Mouse (Mus musculus): ENCODE data around the gene Itprip. TPM values are rescaled to one million over a fixed set of nuclear protein-coding genes. Genes with fewer than 3 reads are reported as not detected.

The Itprip gene
- total and polyA plus RNA-seq, 2 experiments from 2014 or later, result 2.2 to 4.9 TPM

DNA sequence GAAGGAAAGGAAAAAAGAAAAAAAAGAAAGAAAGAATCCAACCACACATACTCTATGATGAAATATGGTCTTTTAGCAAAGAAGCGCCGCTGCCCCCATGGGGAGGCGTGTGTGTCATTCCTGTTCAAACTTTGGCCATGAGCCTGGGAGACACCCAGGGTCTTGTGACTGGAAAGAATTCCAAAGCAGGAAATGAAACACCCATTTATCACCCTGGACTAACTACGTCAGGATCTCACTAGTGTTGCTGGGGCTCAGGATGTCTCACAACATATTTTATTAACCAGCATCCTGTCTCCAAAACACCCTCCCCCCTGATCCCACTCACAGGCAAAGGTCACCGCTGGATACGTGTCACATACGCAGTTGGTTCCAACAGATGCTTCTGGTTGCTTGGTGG, 32.5 kb downstream of the Itprip start:
- no peak overlapping the region for H3K4me3 ChIP-seq (ENCODE audit: low read depth, low read length)
- H3K27me3 ChIP-seq (ENCODE audit: insufficient read depth, low read length), result no peaks in the 10 kb centered on the region
- no peak overlapping the region for H3K4me2 ChIP-seq (ENCODE audit: low read depth)
- no peak for DNase-seq
- no peaks in the 10 kb centered on the region for H3K36me3 ChIP-seq (ENCODE audit: insufficient read depth)
- WGBS, result 90% methylated on average over 7 of the region's 7 CpGs
- H3K9me3 ChIP-seq (ENCODE audit: low read length), result no peaks in the 10 kb centered on the region
- H3K9ac ChIP-seq, result no peak overlapping the region
- TF ChIP-seq CTCF (IDR thresholded peaks at IDR 0.05; ENCODE audit: low read depth), result no peak
- ATAC-seq, result no peak
- H3K4me1 ChIP-seq (ENCODE audit: insufficient read depth), result no peaks in the 10 kb centered on the region
- no peak overlapping the region for H3K27ac ChIP-seq (ENCODE audit: low read depth, low read length)

DNA sequence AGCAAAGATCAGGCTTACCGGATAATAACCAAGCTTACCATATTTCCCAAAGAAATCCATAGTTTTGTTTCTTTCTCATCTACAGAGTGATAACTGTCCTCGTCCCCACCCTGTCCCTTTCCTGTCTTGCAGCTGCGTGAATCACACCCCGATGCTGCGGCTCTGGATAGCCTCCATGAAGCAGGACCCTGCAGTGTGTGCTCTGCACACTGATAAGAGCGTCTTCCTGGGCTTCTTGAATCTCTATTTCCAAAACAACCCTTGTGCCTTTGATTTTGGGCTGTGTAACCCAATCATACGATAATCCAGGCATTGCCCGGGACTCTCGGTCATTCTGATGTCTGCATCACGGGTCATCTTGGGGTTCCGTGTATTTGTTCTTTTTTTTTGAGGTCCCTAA, 33.2 kb downstream of the Itprip start:
- WGBS, result 90% methylated on average over 11 of the region's 11 CpGs
- Histone ChIP-seq H3K4me2 (ENCODE audit: low read depth) (no peak overlapping the region), H3K27ac (ENCODE audit: low read depth, low read length) (no peak overlapping the region), H3K9me3 (ENCODE audit: low read length) (no peaks in the 10 kb centered on the region), H3K9ac (no peak overlapping the region), H3K4me3 (ENCODE audit: low read depth, low read length) (no peak overlapping the region), H3K4me1 (ENCODE audit: insufficient read depth) (no peaks in the 10 kb centered on the region), H3K36me3 (ENCODE audit: insufficient read depth) (no peaks in the 10 kb centered on the region), H3K27me3 (ENCODE audit: insufficient read depth, low read length) (no peaks in the 10 kb centered on the region)
- TF ChIP-seq CTCF (IDR thresholded peaks at IDR 0.05; ENCODE audit: low read depth), result no peak
- ATAC-seq, result no peak
- DNase-seq, result no peak

DNA sequence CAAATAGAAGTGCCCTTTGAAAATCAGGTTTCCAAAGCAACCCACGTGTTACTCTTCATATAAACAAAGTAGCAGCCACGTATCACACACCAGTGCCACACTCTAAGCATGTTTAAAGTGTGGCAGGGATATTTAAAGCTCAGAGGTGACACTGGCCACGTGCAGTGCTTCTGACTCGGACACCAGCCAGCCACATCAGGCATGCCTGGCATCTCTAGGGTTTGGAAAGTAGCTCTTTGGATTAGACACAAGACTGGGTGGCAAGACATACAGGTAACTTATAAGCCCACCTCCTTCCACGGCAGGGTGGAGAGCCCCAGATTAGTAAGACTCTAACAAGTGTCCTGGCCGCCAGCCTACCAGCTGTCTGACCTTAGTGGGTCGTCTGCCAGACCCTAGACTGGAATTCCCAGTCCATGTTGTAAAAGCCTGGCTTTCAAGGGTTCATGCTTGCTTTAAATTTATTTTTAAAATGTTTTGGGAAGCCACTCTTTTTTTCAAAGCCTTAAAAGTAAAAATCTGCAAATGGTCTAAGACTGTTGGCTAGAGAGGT, 33.8 kb downstream of the Itprip start:
- DNase-seq (no peak), ATAC-seq (no peak)
- WGBS, result 72% methylated on average over 7 of the region's 7 CpGs
- no peak overlapping the region for H3K9ac ChIP-seq
- no peak overlapping the region for H3K4me3 ChIP-seq (ENCODE audit: low read depth, low read length)
- no peak for TF ChIP-seq CTCF (IDR thresholded peaks at IDR 0.05; ENCODE audit: low read depth)
- H3K9me3 ChIP-seq (ENCODE audit: low read length), result no peaks in the 10 kb centered on the region
- H3K36me3 ChIP-seq (ENCODE audit: insufficient read depth), result no peaks in the 10 kb centered on the region
- H3K27ac ChIP-seq (ENCODE audit: low read depth, low read length), result no peak overlapping the region
- no peaks in the 10 kb centered on the region for H3K4me1 ChIP-seq (ENCODE audit: insufficient read depth)
- no peaks in the 10 kb centered on the region for H3K27me3 ChIP-seq (ENCODE audit: insufficient read depth, low read length)
- H3K4me2 ChIP-seq (ENCODE audit: low read depth), result no peak overlapping the region

DNA sequence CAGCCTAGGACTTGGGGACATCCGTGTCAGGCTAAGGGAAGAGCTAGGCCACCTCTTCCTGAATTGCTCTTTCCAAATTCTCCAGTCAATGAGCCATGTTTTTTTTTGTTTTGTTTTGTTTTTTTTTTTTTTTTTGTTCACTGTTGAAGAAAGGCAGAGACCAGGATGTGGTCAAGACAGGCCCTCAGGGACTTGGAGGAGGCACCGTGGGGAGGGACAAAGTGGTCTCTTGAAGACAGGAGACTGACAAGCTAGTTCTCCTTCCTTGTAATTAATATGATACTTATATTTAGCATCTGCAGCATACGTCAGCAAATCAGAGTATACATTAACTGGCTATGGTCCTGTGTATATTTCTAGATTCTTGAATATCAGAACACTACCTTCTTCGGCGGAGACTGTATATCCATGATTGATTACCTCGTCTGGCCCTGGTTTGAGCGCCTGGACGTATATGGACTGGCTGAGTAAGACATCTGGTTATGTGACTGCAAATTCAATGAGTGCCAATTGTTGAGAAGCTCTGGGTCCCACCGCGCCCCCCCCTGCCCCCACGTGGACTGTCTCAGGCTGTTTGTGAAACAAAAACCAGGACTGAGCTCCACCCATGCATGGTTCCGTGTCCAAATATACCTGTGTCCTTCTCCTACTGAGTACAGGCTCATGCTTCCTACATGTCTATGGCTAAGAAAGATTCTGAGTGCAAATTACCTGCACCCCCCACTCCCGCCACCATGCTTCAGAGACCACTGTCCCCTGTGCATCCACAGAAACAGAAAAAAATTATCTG, 34.6 kb downstream of the Itprip start:
- no peak overlapping the region for H3K4me3 ChIP-seq (ENCODE audit: low read depth, low read length)
- TF ChIP-seq CTCF (IDR thresholded peaks at IDR 0.05; ENCODE audit: low read depth), result no peak
- no peaks in the 10 kb centered on the region for H3K27me3 ChIP-seq (ENCODE audit: insufficient read depth, low read length)
- no peaks in the 10 kb centered on the region for H3K4me1 ChIP-seq (ENCODE audit: insufficient read depth)
- no peak overlapping the region for H3K9ac ChIP-seq
- DNase-seq, result no peak
- H3K27ac ChIP-seq (ENCODE audit: low read depth, low read length), result no peak overlapping the region
- no peaks in the 10 kb centered on the region for H3K36me3 ChIP-seq (ENCODE audit: insufficient read depth)
- WGBS, result 87% methylated on average over 13 of the region's 13 CpGs
- no peaks in the 10 kb centered on the region for H3K9me3 ChIP-seq (ENCODE audit: low read length)
- H3K4me2 ChIP-seq (ENCODE audit: low read depth), result no peak overlapping the region
- no peak for ATAC-seq

DNA sequence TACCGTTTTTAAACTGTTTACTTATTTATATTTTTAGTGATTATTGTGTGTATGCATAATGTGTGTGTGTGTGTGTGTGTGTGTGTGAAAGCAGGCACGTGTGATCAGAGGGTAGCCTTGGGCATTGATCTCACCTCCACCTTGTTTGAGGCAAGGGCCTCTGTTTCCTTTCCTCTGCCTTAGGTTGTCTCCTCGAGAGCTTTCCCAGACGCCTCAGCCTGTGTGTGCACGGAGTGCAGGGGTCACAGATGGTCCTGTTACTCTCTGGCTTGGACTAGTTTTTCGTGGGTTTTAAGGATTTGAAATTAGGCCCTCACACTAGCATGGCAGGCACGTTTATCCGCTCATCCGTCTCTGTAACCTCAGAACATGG, 36.2 kb downstream of the Itprip start:
- TF ChIP-seq CTCF (IDR thresholded peaks at IDR 0.05; ENCODE audit: low read depth), result no peak
- Histone ChIP-seq H3K9me3 (ENCODE audit: low read length) (no peaks in the 10 kb centered on the region), H3K27me3 (ENCODE audit: insufficient read depth, low read length) (no peaks in the 10 kb centered on the region), H3K27ac (ENCODE audit: low read depth, low read length) (no peak overlapping the region), H3K4me1 (ENCODE audit: insufficient read depth) (no peaks in the 10 kb centered on the region), H3K36me3 (ENCODE audit: insufficient read depth) (no peaks in the 10 kb centered on the region), H3K4me3 (ENCODE audit: low read depth, low read length) (no peak overlapping the region), H3K9ac (no peak overlapping the region), H3K4me2 (ENCODE audit: low read depth) (no peak overlapping the region)
- ATAC-seq, result peak; percentile 44
- no peak for DNase-seq
- WGBS, result 61% methylated on average over 9 of the region's 9 CpGs

DNA sequence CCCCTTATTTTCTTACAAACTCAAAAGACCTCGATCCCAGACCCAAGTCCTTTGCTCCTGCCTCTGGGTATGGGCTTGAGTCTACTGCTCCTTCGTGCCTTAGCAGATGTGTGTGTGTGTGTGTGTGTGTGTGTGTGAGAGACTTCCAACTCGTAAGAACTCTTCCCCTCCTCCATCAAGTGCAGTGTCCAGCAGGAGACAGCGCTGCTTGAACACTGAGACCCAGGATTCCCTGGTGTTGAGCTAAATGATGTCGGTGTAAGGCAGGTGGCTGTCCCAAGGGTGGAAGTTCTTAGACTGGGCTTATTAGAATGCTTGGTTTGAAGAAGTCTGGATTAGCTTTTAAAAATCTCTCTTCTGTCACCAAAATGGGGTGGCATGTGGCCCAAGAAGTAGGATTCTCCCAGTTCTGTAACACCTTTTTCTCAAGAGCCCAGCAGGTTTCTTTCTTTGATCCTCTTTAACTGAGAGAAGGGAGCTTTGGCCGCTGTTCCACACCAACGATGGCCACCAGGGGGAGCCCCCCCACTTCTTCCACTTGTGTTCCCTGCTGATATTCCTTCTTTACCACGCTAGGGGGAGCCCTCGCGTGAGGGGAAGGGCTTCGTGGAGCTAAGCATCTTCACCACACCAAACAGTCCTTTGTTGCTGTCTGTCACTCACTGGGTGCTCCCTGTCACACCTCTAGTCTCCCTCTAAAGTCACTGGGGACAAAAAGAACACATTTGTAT, 36.8 kb downstream of the Itprip start:
- Histone ChIP-seq H3K4me3 (ENCODE audit: low read depth, low read length) (no peak overlapping the region), H3K4me1 (ENCODE audit: insufficient read depth) (no peaks in the 10 kb centered on the region), H3K27ac (ENCODE audit: low read depth, low read length) (no peak overlapping the region), H3K4me2 (ENCODE audit: low read depth) (no peak overlapping the region), H3K36me3 (ENCODE audit: insufficient read depth) (no peaks in the 10 kb centered on the region), H3K9ac (no peak overlapping the region), H3K9me3 (ENCODE audit: low read length) (no peaks in the 10 kb centered on the region), H3K27me3 (ENCODE audit: insufficient read depth, low read length) (no peaks in the 10 kb centered on the region)
- 24% methylated on average over 11 of the region's 11 CpGs for WGBS
- peak; percentile 100 for TF ChIP-seq CTCF (IDR thresholded peaks at IDR 0.05; ENCODE audit: low read depth)
- peak; percentile 90 for ATAC-seq
- peak; percentile 94 for DNase-seq

DNA sequence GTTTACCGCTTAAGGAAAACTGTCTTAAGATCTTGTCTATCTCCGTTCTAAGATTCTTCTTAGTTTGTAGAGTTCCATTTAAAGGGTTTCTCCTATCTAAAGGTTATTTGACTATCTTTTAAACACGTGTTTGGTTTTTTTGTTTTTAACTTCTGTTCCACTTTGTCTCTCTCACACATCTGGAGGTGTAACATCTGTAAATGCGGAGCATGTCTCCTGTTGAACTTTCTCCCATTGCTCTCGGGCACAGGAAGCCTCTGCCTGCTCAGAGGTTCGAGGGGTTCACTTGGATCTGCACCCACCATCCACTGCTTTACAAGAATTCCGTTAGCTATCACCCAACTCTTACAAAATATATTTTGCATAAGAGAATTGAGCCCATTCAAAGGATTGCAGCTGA, 37.6 kb downstream of the Itprip start:
- Histone ChIP-seq H3K9ac (no peak overlapping the region), H3K4me1 (ENCODE audit: insufficient read depth) (no peaks in the 10 kb centered on the region), H3K4me3 (ENCODE audit: low read depth, low read length) (no peak overlapping the region), H3K27ac (ENCODE audit: low read depth, low read length) (no peak overlapping the region), H3K9me3 (ENCODE audit: low read length) (no peaks in the 10 kb centered on the region), H3K27me3 (ENCODE audit: insufficient read depth, low read length) (0 out of 2 replicates have a peak, but pooled peaks cover 3% of the 10 kb centered on the region), H3K36me3 (ENCODE audit: insufficient read depth) (no peaks in the 10 kb centered on the region), H3K4me2 (ENCODE audit: low read depth) (no peak overlapping the region)
- 87% methylated on average over 7 of the region's 7 CpGs for WGBS
- ATAC-seq, result no peak
- TF ChIP-seq CTCF (IDR thresholded peaks at IDR 0.05; ENCODE audit: low read depth), result no peak
- no peak for DNase-seq
